Mouse (Mus musculus): ENCODE measurements around the gene Foxp4.
A peak's percentile ranks its signal among the peaks of the same experiment; 100 is the strongest.

Gene Foxp4

GRCm38 (mm10) chr17:47889727-47890126, 34.7 kb downstream of the Foxp4 start:
- DNase-seq (ENCODE audit: low spot score) = no peak

DNA sequence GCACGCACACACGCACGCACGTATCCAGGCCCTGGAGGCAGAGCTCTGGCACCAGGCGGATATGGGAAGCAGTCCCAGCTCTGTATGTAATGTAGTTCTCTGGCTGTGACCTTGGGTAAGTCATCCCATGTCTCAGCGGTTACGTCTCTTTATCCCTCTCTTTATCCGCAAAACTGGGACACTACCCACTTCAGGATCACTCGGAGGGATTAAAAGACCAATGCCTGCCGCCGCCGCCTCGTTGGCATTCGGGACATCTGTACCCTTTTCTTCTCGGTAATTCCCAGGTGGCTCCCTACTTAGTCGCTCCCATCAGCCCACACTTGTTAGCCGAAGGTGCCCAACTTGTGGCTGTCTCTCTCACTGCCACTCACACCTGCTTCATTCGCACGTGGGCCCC, 35.2 kb downstream of the Foxp4 start:
- DNase-seq (ENCODE audit: low spot score) = peak; percentile 57

DNA sequence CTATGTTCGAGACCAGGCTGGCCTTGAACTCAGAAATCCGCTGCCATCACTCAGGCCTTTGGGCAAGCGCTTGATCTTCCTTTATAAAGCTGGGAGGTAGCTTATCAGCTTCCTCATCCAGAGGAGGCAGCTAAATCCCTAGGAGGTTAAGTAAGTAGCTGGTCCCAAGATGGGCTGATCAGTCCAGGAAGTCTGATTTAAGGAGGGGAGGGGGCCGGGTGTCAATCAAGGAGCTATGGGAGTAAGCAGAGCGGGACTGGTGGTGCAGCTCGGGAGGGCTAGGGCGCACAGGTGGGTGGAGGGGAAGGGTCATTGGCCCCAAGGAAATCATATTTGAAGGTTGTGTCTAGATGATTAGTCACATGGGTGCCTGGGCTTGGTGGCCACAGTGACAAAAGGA, 35.8 kb downstream of the Foxp4 start:
- DNase-seq (ENCODE audit: low spot score) = no peak

GRCm38 (mm10) chr17:47888155-47888455, 36.3 kb downstream of the Foxp4 start:
- DNase-seq (ENCODE audit: low spot score) = no peak

DNA sequence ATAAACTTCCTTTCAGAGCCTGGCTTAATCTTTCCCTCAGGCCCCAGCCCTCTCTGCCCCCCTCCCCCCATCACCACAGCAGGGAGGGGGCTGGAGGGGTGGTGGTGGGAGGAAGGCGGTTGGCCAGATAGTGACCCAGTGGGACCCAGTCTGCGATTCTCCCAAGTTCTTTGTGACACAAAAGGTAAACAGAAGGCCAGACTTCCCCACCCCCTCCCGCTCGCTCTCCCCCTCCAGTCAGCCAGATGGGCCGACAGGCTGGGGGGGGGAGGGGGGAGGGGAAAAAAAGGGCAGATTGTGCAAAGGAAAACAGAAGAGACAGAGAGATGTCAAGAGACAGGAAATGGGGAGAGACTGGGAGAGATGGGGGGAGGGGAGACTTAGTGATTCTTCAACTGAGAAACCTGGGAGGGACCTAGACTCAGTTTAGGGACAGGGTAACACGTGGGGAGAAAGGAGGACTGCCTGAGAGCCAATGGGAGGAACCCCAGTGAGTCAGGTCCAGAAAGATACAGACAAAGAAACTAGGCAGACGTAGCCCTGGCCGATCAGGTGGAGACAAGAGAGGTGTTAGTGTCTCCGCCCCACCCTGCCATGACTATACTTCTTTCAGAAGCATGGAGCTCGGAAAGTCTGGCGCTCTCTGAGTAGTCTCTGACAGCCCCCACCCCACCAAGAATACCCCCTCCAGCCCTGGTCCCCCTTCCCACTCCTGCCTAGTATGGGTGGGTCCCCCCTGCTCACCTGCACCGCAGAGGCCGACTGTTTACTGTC, 36.9 kb downstream of the Foxp4 start:
- DNase-seq (ENCODE audit: low spot score) = peak; percentile 64

GRCm38 (mm10) chr17:47883099-47883498, 41.3 kb downstream of the Foxp4 start:
- no peak for DNase-seq (ENCODE audit: low spot score)

- DNase-seq (ENCODE audit: low spot score) = no peak
These were observed 43.1 kb downstream of the Foxp4 start for GRCm38 (mm10) chr17:47881330-47881729.

DNA sequence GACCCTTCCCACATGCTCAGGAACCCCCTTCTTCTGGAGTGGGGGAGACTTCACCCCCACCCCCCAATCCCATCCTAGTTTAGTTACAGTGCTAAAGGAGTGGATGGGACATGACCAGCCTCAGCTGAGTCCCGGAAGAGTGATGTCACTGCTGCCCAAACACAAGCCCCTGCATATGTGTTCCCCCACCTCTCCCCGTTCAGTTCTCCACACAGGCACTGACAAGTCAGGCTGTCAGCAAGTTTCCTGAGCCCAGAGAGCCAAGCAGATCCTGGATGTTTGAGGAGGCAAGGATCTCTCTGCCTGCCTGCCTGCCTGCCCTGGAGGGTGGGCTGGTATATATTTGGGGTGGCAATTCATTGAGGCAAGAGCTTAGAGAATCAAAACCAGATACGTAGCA, 45.2 kb downstream of the Foxp4 start:
- DNase-seq (ENCODE audit: low spot score) = no peak

GRCm38 (mm10) chr17:47878378-47879089, 45.9 kb downstream of the Foxp4 start:
- DNase-seq (ENCODE audit: low spot score) = peak; percentile 63

DNA sequence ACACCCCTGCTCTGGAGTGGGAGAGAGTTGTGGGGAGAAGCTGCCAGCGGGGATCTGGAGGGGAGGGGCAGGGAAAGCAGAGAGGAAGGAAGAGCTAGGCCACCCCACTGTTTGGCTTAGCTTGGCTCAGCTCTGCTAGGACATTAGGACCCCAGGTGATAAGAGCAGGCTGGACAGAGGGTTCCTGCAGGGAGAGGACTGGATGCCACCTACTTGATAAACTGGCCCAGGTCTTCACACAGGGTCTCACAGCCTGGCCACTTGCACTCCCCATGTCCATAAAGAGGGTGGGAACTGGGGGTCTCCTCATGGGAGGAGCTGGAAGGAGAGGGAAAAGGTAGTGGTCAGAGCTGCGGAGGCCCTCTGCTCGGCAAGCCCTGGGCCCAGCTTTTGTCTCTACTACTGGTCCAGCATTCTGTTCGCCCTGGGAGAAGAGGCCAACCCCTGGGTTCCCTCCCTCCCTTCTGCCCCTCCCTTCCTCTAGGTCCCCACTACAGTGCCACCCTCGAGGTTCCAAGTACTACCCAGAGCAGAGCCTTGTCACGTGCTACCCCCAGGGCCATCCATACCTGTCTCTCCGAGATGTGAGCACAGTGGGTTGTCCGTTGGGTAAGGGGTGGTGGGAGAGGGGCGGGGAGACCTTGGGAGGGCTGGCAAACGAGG, 46.6 kb downstream of the Foxp4 start:
- peak; percentile 54 for DNase-seq (ENCODE audit: low spot score)

DNA sequence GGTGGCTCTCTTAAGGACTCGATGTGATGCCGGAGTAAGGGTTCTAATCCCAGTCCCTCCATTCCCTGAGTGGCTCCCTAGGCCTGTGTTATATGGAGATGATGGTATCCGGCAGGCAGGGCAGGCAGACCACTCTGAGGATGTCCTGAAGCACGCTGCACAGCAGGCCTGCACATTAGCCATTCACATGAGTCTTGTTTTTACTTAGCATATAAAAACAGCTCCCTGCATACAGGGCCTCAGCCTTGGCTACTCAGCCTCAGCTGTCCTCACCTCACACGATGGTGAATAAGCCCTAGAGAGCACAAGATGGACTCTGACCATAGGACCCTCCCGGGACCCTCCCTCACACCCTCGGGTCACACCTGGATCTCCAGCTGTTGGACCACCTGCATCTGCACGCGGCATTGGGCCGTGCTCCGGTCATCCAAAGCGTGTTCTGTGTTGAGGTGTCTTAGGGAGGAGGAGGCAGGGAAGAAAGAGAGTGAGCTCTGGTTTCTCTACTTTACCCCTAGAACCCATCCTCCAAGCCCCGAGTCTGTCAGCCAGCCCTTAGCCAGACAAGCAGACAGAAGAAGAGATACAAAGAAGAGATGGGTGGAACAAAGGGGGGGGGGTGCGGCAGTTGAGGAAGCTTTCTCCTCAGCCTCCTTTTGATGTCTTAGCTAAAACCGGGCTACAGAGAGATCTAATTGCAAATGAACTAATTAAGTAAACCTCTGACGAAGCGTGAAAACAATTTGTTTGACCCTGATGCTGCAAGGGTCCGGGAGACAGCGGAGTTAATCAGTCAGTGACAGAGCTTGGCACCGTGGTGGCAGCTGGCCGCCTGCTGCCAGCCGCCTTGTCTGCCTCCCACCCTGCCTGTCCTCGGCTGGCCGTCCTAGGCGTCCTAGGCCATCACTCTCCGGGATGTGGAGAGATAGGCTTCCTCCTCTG, 47.4 kb downstream of the Foxp4 start:
- DNase-seq (ENCODE audit: low spot score) = peak; percentile 83

DNA sequence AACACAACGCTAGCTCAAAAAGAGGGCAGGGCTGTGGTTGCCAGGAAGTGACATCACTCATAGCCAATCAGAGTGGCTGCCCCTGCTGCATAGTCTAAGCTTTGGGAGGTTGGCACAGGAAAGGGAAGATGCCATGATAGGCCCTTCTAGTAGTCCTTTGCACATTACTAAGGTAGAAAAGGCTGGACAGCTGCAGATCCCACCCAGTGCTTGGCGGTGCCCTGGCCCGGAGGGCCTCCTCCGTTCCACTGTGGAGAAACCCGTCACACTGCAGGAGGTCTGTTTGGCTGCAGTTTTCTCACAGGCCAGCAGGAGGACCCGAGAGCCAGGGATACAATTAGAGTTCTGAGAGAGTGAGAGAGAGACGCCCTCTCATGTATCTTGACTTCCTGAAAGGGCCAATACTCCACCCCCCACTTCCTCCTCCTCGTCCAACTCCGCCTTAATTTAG, 51.1 kb downstream of the Foxp4 start:
- peak; percentile 90 for DNase-seq (ENCODE audit: low spot score)

DNA sequence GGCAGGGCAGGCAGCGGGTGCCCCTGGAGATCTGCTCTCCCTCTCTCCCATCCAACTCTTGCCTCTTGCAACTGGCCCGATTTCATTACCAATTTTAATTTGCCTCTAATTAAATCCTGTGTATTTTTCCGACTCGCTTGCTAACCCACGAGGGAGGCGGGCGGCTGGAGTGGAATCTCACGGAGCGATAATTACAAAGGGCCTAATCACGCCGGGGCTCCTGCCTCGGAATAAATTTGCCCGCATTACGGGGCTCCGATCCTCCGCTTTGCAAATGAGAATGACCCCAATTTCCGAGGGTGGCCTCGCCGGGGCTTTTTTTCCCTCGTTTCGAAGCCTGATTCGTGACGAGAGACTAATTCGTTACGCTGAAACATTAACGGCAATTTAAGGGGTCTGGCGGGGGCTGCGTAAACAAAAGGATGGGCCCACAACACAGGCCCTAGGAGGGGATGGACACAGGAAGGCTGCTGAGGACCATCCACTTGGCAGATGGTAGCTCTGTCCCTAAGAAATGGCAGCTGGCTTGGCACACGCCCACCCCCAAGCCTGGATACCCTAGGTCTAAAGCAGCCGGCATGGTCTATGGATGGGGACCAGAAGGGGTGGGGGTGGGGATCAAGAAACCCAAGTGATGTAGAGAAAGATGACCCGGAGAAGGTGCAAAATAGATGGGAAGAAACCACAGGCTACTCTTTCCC, 52.0 kb downstream of the Foxp4 start:
- DNase-seq (ENCODE audit: low spot score) = peak; percentile 60

- DNase-seq (ENCODE audit: low spot score) = no peak
These were observed 54.6 kb downstream of the Foxp4 start for GRCm38 (mm10) chr17:47869874-47870273.

DNA sequence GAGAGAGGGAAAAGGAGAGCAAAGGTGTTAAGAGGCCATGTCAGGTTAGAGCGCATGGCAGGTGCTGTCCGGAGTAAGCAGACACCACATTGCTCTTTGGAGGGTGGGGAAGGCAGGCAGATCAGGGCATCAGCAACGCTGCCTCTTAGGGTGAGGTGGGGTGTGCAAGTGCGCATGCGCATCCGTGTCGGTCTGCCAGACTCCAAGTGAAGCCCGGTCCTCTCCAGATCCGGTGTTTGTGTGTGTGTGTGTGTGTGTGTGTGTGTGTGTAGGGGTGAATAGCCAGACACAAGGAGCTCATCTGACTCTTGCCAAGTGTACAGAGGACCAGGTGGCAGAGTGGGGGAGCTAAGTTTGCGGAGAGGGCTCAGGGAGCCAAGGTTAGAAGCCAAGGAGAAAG, 58.4 kb downstream of the Foxp4 start:
- no peak for DNase-seq (ENCODE audit: low spot score)

GRCm38 (mm10) chr17:47864496-47864895, 59.9 kb downstream of the Foxp4 start:
- DNase-seq (ENCODE audit: low spot score) = peak; percentile 87

DNA sequence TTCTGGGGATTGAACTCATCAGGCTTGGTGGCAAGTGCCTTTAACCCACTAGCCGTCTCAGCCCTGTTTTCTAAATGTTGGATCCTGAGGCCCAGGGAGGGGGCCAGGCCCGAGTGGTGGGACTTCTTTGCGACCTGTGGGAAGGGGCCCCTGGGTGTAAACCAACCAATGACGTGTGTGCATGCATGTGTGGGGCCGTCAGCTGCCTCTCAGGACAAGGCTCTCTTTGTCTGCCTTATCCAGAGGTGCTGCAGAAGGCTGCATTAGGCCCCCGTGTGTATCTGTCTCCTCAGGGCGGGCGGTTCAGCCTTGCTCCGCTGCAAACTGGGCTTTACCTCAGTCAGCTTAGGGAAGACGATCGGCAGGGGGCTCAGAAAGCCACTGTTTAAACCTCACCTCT, 61.0 kb downstream of the Foxp4 start:
- DNase-seq (ENCODE audit: low spot score) = peak; percentile 24

DNA sequence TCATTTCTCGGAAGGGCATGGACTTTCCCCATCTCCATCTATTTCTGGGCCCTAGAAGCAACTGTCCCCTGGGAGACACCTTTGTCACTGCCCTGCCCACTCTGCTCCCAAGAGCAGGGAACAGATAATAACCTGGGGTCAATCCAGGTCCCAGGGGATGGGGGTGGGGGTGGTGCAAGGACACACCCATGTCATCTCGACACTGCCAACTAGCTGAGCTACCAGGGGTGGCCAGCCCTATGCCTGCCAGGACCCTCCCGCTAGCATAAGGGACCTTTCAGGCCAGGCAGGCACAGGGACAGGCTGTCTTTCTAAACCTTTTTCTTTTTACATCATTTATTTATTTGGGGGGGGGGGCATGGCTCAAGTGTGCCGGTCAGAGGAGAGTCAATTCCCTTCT, 61.4 kb downstream of the Foxp4 start:
- DNase-seq (ENCODE audit: low spot score) = no peak

DNA sequence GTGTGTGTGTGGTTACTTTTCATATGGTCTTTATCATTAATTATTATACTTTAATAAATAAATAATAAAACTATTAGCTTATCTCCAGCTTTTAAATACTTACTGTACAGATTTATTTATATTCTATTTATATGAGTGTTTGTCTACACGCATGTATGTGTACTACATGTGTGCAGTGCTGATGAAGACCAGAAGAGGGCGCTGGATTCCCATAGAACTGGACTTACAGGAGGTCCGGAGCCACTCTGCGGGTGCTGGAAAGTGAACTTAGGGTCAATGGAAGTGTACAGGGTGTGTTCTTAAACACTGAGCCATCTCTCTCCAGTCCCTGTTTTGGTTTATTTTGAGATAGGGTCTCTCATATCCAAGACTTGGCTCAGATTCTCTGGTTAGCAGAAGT, 68.9 kb downstream of the Foxp4 start:
- no peak for DNase-seq (ENCODE audit: low spot score)

- DNase-seq (ENCODE audit: low spot score) = no peak
These were observed 69.5 kb downstream of the Foxp4 start for GRCm38 (mm10) chr17:47854908-47855307.

DNA sequence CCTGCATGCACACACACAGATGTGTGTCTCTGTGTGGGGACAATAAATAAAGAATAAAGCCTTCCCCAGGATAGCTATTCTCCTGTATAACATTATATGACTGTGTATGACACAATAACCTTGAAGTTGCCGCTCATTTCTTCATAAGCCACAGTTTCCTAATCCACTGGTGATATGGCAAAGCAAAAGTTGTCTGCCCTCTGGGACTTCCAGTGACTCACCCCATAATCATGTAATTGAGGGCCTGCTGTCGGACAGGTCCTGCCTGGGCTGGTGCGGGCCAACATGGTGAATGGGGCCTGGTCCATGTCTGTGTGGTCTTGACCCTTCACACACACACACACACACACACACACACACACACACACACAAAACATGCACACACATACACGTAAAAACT, 70.7 kb downstream of the Foxp4 start:
- no peak for DNase-seq (ENCODE audit: low spot score)
